Mouse (Mus musculus) cerebellum, adult 11 months (tissue): ENCODE results near the gene Gm281.

Experiments used
- DNase-seq: peaks from one replicate; pipeline ENCODE4 v3.0.0; 2022

The Gm281 gene

GRCm38 (mm10) chr14:13812801-13813479, 101.3 kb downstream of the Gm281 start:
- no peak for DNase-seq

- no peak for DNase-seq
Measured at GRCm38 (mm10) chr14:13790446-13790845, 123.8 kb downstream of the Gm281 start.

DNA sequence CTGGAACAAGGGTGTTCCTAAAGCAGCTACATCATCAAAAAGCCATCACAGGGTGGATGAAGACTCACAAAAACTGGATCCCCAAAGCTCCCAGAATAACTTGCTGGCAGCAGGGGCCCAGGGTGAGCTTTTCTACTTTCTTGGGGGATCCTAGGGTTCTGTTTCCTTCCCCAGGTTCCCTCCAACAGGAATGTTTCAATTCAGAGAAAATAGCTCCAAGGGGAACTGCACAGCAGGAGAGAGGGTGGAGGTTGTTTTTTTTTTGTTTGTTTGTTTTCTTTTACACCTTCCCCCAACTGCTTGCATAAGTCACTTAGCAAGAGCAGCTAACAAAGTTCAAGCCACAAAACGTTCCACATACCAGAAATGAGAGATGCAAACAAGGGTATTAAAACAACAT, 124.3 kb downstream of the Gm281 start:
- DNase-seq, result no peak

DNA sequence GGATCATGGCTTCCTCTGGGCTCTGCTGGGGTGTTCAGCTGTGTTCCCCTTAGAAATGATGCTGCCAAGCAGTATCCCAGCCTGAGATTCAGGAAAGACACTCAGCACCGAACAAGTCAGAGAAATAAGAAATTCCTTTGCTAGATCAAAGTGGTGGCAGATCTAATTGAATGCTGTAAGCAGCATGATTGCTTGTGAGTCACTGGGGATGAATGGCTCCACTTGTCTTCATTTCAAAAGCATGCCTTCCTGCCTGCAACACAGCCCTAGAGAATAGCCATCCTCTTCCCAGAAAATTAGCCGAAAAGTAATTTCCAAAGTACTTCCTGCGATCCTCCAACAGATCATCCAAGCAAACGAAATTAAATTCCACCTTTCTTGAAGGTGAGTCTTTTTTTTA, 131.3 kb downstream of the Gm281 start:
- no peak for DNase-seq

- no peak for DNase-seq
Measured at GRCm38 (mm10) chr14:13778383-13778782, 135.9 kb downstream of the Gm281 start.

GRCm38 (mm10) chr14:13771163-13771562, 143.1 kb downstream of the Gm281 start:
- no peak for DNase-seq

GRCm38 (mm10) chr14:13770686-13771085, 143.6 kb downstream of the Gm281 start:
- no peak for DNase-seq
